Mouse (Mus musculus): ENCODE measurements around the gene Igf2r. TPM values are rescaled to one million over a fixed set of nuclear protein-coding genes. Genes with fewer than 3 reads are reported as not detected.

Gene Igf2r
- polyA plus RNA-seq, 1 experiment from 2014 or later: 13.0 TPM

- H3K27ac ChIP-seq (replicated peaks): no peak overlapping the region
- H3K9me3 ChIP-seq (replicated peaks): no peaks in the 10 kb centered on the region
- H3K4me2 ChIP-seq: no peak overlapping the region
- ATAC-seq (ENCODE audit: insufficient read depth): no peak
- WGBS (ENCODE audit: insufficient replicate concordance): 60% methylated on average over 13 of the region's 13 CpGs
- H3K4me3 ChIP-seq (replicated peaks): no peak overlapping the region
- no peaks in the 10 kb centered on the region for H3K4me1 ChIP-seq (replicated peaks)
- H3K27me3 ChIP-seq: peaks cover 21% of the 10 kb centered on the region
- no peak overlapping the region for H3K9ac ChIP-seq
- no peaks in the 10 kb centered on the region for H3K36me3 ChIP-seq (replicated peaks)
Observed at GRCm38 (mm10) chr17:12660572-12661260, 108.7 kb downstream of the Igf2r start.

- H3K36me3 ChIP-seq (replicated peaks): no peaks in the 10 kb centered on the region
- no peaks in the 10 kb centered on the region for H3K9me3 ChIP-seq (replicated peaks)
- H3K9ac ChIP-seq: no peak overlapping the region
- H3K27me3 ChIP-seq: peaks cover 21% of the 10 kb centered on the region
- no peak overlapping the region for H3K27ac ChIP-seq (replicated peaks)
- WGBS (ENCODE audit: insufficient replicate concordance): 69% methylated on average over 10 of the region's 10 CpGs
- ATAC-seq (ENCODE audit: insufficient read depth): no peak
- H3K4me3 ChIP-seq (replicated peaks): no peak overlapping the region
- no peak overlapping the region for H3K4me2 ChIP-seq
- H3K4me1 ChIP-seq (replicated peaks): no peaks in the 10 kb centered on the region
Observed at GRCm38 (mm10) chr17:12659233-12659632, 110.2 kb downstream of the Igf2r start.

- Histone ChIP-seq H3K27me3 (peaks cover 17% of the 10 kb centered on the region), H3K27ac (replicated peaks) (no peak overlapping the region), H3K9me3 (replicated peaks) (no peaks in the 10 kb centered on the region), H3K4me3 (replicated peaks) (no peak overlapping the region), H3K36me3 (replicated peaks) (no peaks in the 10 kb centered on the region), H3K4me1 (replicated peaks) (no peaks in the 10 kb centered on the region), H3K9ac (no peak overlapping the region), H3K4me2 (no peak overlapping the region)
- WGBS (ENCODE audit: insufficient replicate concordance): 49% methylated on average over 7 of the region's 7 CpGs
- no peak for ATAC-seq (ENCODE audit: insufficient read depth)
Observed at GRCm38 (mm10) chr17:12658784-12659183, 110.7 kb downstream of the Igf2r start.

GRCm38 (mm10) chr17:12655826-12656225 lies 113.6 kb downstream of the Igf2r start:
- no peaks in the 10 kb centered on the region for H3K9me3 ChIP-seq (replicated peaks)
- WGBS (ENCODE audit: insufficient replicate concordance): 27% methylated on average over 7 of the region's 7 CpGs
- no peaks in the 10 kb centered on the region for H3K4me1 ChIP-seq (replicated peaks)
- ATAC-seq (ENCODE audit: insufficient read depth): no peak
- H3K4me2 ChIP-seq: no peak overlapping the region
- H3K4me3 ChIP-seq (replicated peaks): no peak overlapping the region
- no peak overlapping the region for H3K27ac ChIP-seq (replicated peaks)
- no peaks in the 10 kb centered on the region for H3K36me3 ChIP-seq (replicated peaks)
- H3K27me3 ChIP-seq: no peaks in the 10 kb centered on the region
- no peak overlapping the region for H3K9ac ChIP-seq

DNA sequence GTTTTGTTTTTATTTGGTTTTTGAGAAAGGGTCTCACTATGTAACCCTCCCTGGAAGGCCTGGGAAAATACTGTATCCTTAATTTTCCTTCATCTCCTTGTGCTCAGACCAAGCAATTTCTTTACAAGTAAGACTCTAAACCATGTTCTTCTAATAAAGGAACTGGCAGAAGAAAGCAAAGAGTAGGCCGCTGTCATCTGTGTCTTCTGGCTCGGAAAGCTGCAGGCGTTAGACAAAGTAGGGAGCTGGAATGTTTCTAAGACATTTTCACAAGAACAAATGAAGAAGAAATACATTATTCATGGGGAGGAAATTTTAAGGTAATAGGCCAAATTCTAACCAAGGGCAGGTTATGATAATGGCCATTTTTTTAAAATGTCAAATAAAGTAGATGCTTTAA lies 115.4 kb downstream of the Igf2r start:
- Histone ChIP-seq H3K4me2 (no peak overlapping the region), H3K9ac (no peak overlapping the region), H3K9me3 (replicated peaks) (no peaks in the 10 kb centered on the region), H3K4me1 (replicated peaks) (no peaks in the 10 kb centered on the region), H3K27me3 (no peaks in the 10 kb centered on the region), H3K4me3 (replicated peaks) (no peak overlapping the region), H3K27ac (replicated peaks) (no peak overlapping the region), H3K36me3 (replicated peaks) (no peaks in the 10 kb centered on the region)
- 68% methylated on average over 3 of the region's 3 CpGs for WGBS (ENCODE audit: insufficient replicate concordance)
- ATAC-seq (ENCODE audit: insufficient read depth): no peak

- Histone ChIP-seq H3K4me3 (replicated peaks) (no peak overlapping the region), H3K9ac (no peak overlapping the region), H3K27me3 (0 out of 2 replicates have a peak, but pooled peaks cover 4% of the 10 kb centered on the region), H3K36me3 (replicated peaks) (no peaks in the 10 kb centered on the region), H3K4me2 (no peak overlapping the region), H3K27ac (replicated peaks) (no peak overlapping the region), H3K4me1 (replicated peaks) (no peaks in the 10 kb centered on the region), H3K9me3 (replicated peaks) (no peaks in the 10 kb centered on the region)
- ATAC-seq (ENCODE audit: insufficient read depth): no peak
- 79% methylated on average over 11 of the region's 11 CpGs for WGBS (ENCODE audit: insufficient replicate concordance)
Observed at GRCm38 (mm10) chr17:12652604-12653003, 116.9 kb downstream of the Igf2r start.

- no peaks in the 10 kb centered on the region for H3K9me3 ChIP-seq (replicated peaks)
- no peak overlapping the region for H3K4me2 ChIP-seq
- H3K4me1 ChIP-seq (replicated peaks): no peaks in the 10 kb centered on the region
- H3K27ac ChIP-seq (replicated peaks): no peak overlapping the region
- 81% methylated on average over 5 of the region's 5 CpGs for WGBS (ENCODE audit: insufficient replicate concordance)
- 0 out of 2 replicates have a peak, but pooled peaks cover 4% of the 10 kb centered on the region for H3K27me3 ChIP-seq
- no peak overlapping the region for H3K4me3 ChIP-seq (replicated peaks)
- no peaks in the 10 kb centered on the region for H3K36me3 ChIP-seq (replicated peaks)
- H3K9ac ChIP-seq: no peak overlapping the region
- ATAC-seq (ENCODE audit: insufficient read depth): no peak
Observed at GRCm38 (mm10) chr17:12645461-12645860, 124.0 kb downstream of the Igf2r start.

DNA sequence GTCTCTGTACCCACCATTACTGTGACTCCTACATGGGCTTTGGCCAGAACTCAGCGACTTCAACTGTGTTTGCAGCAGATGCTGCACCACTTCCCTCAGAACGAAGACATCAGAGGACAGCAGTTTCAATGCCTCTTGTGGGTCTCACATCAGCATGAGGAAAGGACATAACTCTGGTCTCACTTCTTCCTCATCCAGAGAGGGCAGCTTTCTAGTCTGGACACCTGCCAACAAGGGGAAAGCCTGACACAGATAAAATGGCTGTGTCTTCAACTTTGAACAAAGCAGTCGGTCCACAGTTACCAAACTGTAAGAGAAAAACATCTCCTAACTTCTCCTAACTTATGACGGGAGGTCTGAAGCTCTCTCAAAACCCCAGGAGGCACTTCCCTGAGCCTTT lies 128.4 kb downstream of the Igf2r start:
- 44% methylated on average over 4 of the region's 4 CpGs for WGBS (ENCODE audit: insufficient replicate concordance)
- Histone ChIP-seq H3K4me1 (replicated peaks) (no peaks in the 10 kb centered on the region), H3K4me2 (no peak overlapping the region), H3K9ac (no peak overlapping the region), H3K27me3 (no peaks in the 10 kb centered on the region), H3K27ac (replicated peaks) (no peak overlapping the region), H3K36me3 (replicated peaks) (no peaks in the 10 kb centered on the region), H3K9me3 (replicated peaks) (no peaks in the 10 kb centered on the region), H3K4me3 (replicated peaks) (no peak overlapping the region)
- no peak for ATAC-seq (ENCODE audit: insufficient read depth)

DNA sequence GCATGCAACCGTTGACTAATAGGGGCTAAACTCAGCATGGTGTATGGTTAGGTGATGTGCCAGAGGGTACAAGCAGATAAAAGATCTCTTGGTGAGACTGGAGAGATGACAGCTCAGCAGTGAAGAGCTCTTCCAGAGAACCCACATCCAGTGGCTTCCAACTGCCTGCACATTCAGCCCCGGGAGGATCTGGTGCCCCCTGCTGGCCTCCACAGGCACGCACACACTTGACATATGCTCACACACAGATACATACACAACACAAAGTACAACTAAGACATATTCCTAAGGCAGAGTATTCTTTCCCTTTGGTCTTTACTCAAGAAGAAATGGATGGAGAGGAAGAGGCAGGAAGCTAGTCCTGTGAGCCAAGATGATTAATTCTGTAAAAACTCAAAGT lies 129.9 kb downstream of the Igf2r start:
- ATAC-seq (ENCODE audit: insufficient read depth): no peak
- no peak overlapping the region for H3K9ac ChIP-seq
- no peaks in the 10 kb centered on the region for H3K36me3 ChIP-seq (replicated peaks)
- H3K27ac ChIP-seq (replicated peaks): no peak overlapping the region
- H3K4me3 ChIP-seq (replicated peaks): no peak overlapping the region
- WGBS (ENCODE audit: insufficient replicate concordance): 66% methylated on average over 3 of the region's 3 CpGs
- no peak overlapping the region for H3K4me2 ChIP-seq
- no peaks in the 10 kb centered on the region for H3K27me3 ChIP-seq
- H3K9me3 ChIP-seq (replicated peaks): no peaks in the 10 kb centered on the region
- no peaks in the 10 kb centered on the region for H3K4me1 ChIP-seq (replicated peaks)

DNA sequence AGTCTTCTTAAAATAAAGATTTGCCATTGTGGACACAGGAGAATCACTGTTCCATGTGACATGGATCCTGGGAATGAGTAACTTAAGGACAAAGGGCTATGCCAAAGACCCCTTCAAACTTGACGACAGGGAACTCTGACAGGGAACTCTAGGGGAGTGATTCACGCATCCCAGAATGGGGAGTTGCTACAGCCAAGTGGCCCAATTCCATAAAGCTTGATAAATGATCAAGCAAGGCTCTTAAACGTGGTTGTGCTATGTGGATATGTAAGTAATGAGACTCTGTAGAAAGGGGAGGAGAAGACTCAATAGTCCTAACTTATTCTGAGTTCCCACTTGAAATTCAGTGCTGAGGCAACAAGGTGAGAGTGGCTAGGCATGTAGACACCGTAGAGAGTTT lies 134.7 kb downstream of the Igf2r start:
- WGBS (ENCODE audit: insufficient replicate concordance): 52% methylated on average over 4 of the region's 4 CpGs
- Histone ChIP-seq H3K4me2 (no peak overlapping the region), H3K36me3 (replicated peaks) (no peaks in the 10 kb centered on the region), H3K9me3 (replicated peaks) (no peaks in the 10 kb centered on the region), H3K27ac (replicated peaks) (no peak overlapping the region), H3K4me1 (replicated peaks) (no peaks in the 10 kb centered on the region), H3K9ac (no peak overlapping the region), H3K27me3 (peaks cover 8% of the 10 kb centered on the region), H3K4me3 (replicated peaks) (no peak overlapping the region)
- ATAC-seq (ENCODE audit: insufficient read depth): no peak
